Mouse (Mus musculus) embryonic facial prominence, embryonic 12.5 days (tissue): ENCODE results near the gene Ang2. TPM values are rescaled to one million over a fixed set of nuclear protein-coding genes. Genes with fewer than 3 reads are reported as not detected.
"Not testable (repeated sequence)": the region's sequence is repeated elsewhere in the genome, so short reads cannot be mapped to it uniquely, and the experiment has no call there.

Source experiments
- ATAC-seq: fragments of 200-750 bp; cut with Nextera tagmentation; 2 replicates; pipeline ENCODE4 v1.8.0; 2017; ENCODE audit not compliant: insufficient number of reproducible peaks, insufficient read depth, low FRiP score, low TSS enrichment
- H3K27ac ChIP-seq: fragments of 300-500 bp; sonication (generic); 2 replicates; pipeline ENCODE4 v1.5.1; 2016; ENCODE audit warnings: mild to moderate bottlenecking
- H3K27me3 ChIP-seq: fragments of 300-500 bp; sonication (generic); 2 replicates; pipeline ENCODE4 v1.6.1; 2016; ENCODE audit warnings: mild to moderate bottlenecking, moderate library complexity
- H3K36me3 ChIP-seq: fragments of 300-500 bp; sonication (generic); 2 replicates; pipeline ENCODE4 v1.6.1; 2016; ENCODE audit warnings: mild to moderate bottlenecking
- H3K4me1 ChIP-seq: fragments of 300-500 bp; sonication (generic); 2 replicates; pipeline ENCODE4 v1.6.1; 2016
- H3K4me2 ChIP-seq: fragments of 300-500 bp; sonication (generic); replicated peaks from 2 replicates; pipeline ENCODE4 v1.6.1; 2016; ENCODE audit warnings: mild to moderate bottlenecking, moderate library complexity
- H3K4me3 ChIP-seq: fragments of 300-500 bp; sonication (generic); 2 replicates; pipeline ENCODE4 v1.5.1; 2016; ENCODE audit warnings: mild to moderate bottlenecking
- H3K9ac ChIP-seq: fragments of 300-500 bp; sonication (generic); 2 replicates; pipeline ENCODE4 v1.6.1; 2016; ENCODE audit warnings: mild to moderate bottlenecking, moderate library complexity
- H3K9me3 ChIP-seq: fragments of 300-500 bp; sonication (generic); 2 replicates; pipeline ENCODE4 v1.6.1; 2016; ENCODE audit warnings: mild to moderate bottlenecking, moderate library complexity
- WGBS: fragments of 180-500 bp; shearing (Covaris S2); methylation state at CpG from one replicate; pipeline ENCODE4 v1.1.7; 2016; 5-methylcytosine and 5-hydroxymethylcytosine counted together
- polyA plus RNA-seq: library from polyadenylated mRNA; unstranded; fragments of >200 nt; fragmentation: Nextera tagmentation; extraction: Ambion mirVana; gene quantifications from 2 replicates; pipeline ENCODE4 v1.2.1, GENCODE M21; 2016

Ang2 gene
- polyA plus RNA-seq, 1 experiment from 2014 or later: not detected

GRCm38 (mm10) chr14:51172947-51173346, 26.0 kb downstream of the Ang2 start:
- not testable (repeated sequence) for H3K9me3 ChIP-seq, H3K4me1 ChIP-seq, H3K4me3 ChIP-seq, H3K9ac ChIP-seq, H3K27ac ChIP-seq, H3K36me3 ChIP-seq, ATAC-seq, H3K27me3 ChIP-seq, H3K4me2 ChIP-seq
- 52% methylated on average over 4 of the region's 4 CpGs for WGBS

- H3K4me2 ChIP-seq, H3K4me3 ChIP-seq, H3K27ac ChIP-seq, ATAC-seq, H3K4me1 ChIP-seq, H3K36me3 ChIP-seq, H3K27me3 ChIP-seq, H3K9ac ChIP-seq, H3K9me3 ChIP-seq: not testable (repeated sequence)
- WGBS: 35% methylated on average over 9 of the region's 9 CpGs
Observed at GRCm38 (mm10) chr14:51172095-51172865, 26.7 kb downstream of the Ang2 start.

DNA sequence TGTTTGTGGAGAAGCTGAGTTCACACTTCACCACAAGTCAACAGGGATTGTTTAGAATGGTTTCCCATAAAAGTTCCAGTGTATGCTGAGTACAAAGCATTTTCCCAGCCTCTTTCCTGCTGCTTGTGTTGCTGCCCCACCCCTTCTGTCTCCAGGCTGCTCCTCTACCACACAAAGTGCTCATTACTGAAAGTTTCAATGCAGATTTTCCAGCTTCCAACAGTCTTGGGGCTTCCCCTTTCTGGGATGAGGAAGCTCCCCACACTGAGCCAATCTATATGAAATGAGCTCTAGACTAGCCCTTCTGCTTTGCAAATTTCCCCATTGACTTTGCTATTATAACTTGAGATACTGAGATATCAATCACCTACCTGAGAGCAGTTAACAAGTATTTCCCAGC, 32.9 kb downstream of the Ang2 start:
- Histone ChIP-seq H3K9ac (no peak overlapping the region), H3K4me3 (no peak overlapping the region), H3K27me3 (no peaks in the 10 kb centered on the region), H3K27ac (no peak overlapping the region), H3K4me1 (no peaks in the 10 kb centered on the region), H3K4me2 (no peak overlapping the region), H3K9me3 (no peaks in the 10 kb centered on the region; the same call in 1 of the 2 replicates), H3K36me3 (no peaks in the 10 kb centered on the region)
- no peak for ATAC-seq

DNA sequence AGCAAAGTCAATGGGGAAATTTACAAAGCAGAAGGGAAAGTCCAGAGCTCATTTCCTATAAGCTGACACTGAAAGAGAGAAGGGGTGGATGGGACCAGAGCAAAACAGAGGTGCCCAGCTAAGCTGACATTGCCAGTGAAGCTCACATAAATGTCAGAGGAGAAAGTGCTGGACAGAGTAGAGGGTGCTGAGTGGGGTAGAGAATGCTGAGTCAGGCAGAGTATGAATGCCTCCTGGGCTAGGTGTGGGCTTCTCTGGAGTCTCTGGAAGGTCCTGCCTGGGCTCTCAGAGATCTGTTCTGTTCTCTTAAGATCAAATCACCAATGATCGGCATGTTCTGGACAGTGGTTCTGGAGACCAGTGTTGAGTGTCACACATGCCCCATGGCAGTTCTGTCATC, 33.5 kb downstream of the Ang2 start:
- Histone ChIP-seq H3K36me3 (no peaks in the 10 kb centered on the region), H3K27ac (no peak overlapping the region), H3K4me1 (no peaks in the 10 kb centered on the region), H3K9ac (no peak overlapping the region), H3K4me2 (no peak overlapping the region), H3K4me3 (no peak overlapping the region), H3K9me3 (no peaks in the 10 kb centered on the region; the same call in 1 of the 2 replicates), H3K27me3 (no peaks in the 10 kb centered on the region)
- ATAC-seq: no peak
- WGBS: 90% methylated on average over 1 of the region's 1 CpGs

- not testable (repeated sequence) for H3K9ac ChIP-seq, H3K9me3 ChIP-seq, H3K4me2 ChIP-seq, H3K27me3 ChIP-seq, H3K4me1 ChIP-seq, ATAC-seq, H3K36me3 ChIP-seq, H3K4me3 ChIP-seq, H3K27ac ChIP-seq
- WGBS: 90% methylated on average over 6 of the region's 6 CpGs
Observed at GRCm38 (mm10) chr14:51163323-51163722, 35.6 kb downstream of the Ang2 start.

- H3K9me3 ChIP-seq, H3K27ac ChIP-seq, H3K4me1 ChIP-seq, H3K27me3 ChIP-seq, ATAC-seq, H3K4me2 ChIP-seq, H3K4me3 ChIP-seq, H3K9ac ChIP-seq, H3K36me3 ChIP-seq: not testable (repeated sequence)
- WGBS: 89% methylated on average over 3 of the region's 3 CpGs
Observed at GRCm38 (mm10) chr14:51161976-51162375, 37.0 kb downstream of the Ang2 start, which contains the start of gene Rnase2b. Gene Rnase2b, plus strand, starts transcription at chr14:51162260.

GRCm38 (mm10) chr14:51157072-51157471, 41.9 kb downstream of the Ang2 start:
- Histone ChIP-seq H3K27ac (no peak overlapping the region), H3K4me3 (no peak overlapping the region), H3K9ac (no peak overlapping the region), H3K27me3 (no peaks in the 10 kb centered on the region), H3K36me3 (no peaks in the 10 kb centered on the region), H3K4me1 (no peaks in the 10 kb centered on the region), H3K9me3 (no peaks in the 10 kb centered on the region), H3K4me2 (no peak overlapping the region)
- no peak for ATAC-seq
- 95% methylated on average over 1 of the region's 1 CpGs for WGBS

GRCm38 (mm10) chr14:51156736-51157068, 42.2 kb downstream of the Ang2 start:
- no peaks in the 10 kb centered on the region for H3K36me3 ChIP-seq
- H3K9ac ChIP-seq: no peak overlapping the region
- H3K4me2 ChIP-seq: no peak overlapping the region
- 89% methylated on average over 4 of the region's 4 CpGs for WGBS
- no peaks in the 10 kb centered on the region for H3K27me3 ChIP-seq
- H3K27ac ChIP-seq: no peak overlapping the region
- no peak for ATAC-seq
- H3K4me3 ChIP-seq: no peak overlapping the region
- H3K4me1 ChIP-seq: no peaks in the 10 kb centered on the region
- no peaks in the 10 kb centered on the region for H3K9me3 ChIP-seq

DNA sequence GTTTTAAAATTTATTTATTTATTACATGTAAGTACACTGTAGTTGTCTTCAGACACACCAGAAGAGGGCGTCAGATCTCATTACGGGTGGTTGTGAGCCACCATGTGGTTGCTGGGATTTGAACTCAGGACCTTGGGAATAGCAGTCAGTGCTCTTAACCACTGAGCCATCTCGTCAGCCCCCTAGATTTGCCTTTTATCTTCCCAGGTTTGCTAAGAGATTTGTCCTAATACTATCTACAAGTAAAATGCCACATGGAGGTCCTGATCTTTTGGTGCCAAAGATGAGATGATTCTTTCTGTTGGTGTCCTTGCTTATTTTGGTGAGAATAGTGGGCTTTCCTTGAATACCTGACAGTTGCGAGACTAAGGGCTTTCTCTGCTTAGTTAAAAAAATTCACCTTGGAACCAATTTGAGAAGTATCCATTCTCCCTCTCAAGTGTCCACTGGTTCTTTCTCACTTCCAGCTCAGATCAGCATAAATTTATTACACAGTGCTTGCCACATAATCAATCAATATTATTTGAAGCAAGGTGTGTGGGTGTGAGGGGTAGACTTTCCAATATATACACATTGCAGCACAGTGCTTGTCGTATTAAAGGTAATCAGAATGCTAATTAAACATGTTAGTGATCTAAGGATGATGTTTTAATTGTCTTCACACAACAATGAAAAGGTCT, 42.8 kb downstream of the Ang2 start:
- H3K27ac ChIP-seq: no peak overlapping the region
- no peak overlapping the region for H3K4me3 ChIP-seq
- H3K9ac ChIP-seq: no peak overlapping the region
- WGBS: 85% methylated on average over 5 of the region's 5 CpGs
- H3K36me3 ChIP-seq: no peaks in the 10 kb centered on the region
- no peak overlapping the region for H3K4me2 ChIP-seq
- ATAC-seq: no peak
- no peaks in the 10 kb centered on the region for H3K4me1 ChIP-seq
- H3K9me3 ChIP-seq: no peaks in the 10 kb centered on the region
- no peaks in the 10 kb centered on the region for H3K27me3 ChIP-seq

DNA sequence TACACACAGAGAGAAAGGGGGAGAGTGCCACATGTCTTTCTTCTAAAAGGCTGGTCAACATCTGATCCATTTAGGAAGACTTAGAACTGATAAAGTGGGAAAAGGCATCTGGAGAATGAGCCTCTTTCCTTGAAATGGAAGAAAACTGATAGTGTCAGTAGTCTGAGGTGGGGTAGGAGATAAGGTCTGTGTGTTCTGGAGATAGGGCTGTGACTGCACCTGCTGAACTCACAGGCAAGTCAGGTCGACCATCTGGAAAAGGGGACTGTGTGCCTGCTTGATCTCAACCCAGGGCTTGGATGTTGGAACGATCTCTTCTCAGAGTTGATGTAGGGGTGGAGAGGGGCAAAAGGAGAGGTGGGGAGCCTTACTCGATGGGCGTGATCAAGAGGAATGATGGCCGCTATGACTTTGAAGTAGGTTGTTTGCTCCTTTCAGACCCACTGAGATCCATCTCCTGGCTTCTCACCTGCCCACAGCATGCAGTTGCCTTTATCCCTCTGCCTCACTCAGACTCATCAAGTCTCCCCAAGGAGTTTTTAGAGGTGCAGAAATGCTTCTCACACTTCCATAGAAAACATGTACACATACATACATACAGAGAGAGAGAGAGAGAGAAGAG, 46.6 kb downstream of the Ang2 start:
- Histone ChIP-seq H3K9ac (no peak overlapping the region), H3K4me1 (no peaks in the 10 kb centered on the region), H3K4me2 (no peak overlapping the region), H3K4me3 (no peak overlapping the region), H3K36me3 (no peaks in the 10 kb centered on the region), H3K27me3 (no peaks in the 10 kb centered on the region), H3K9me3 (no peaks in the 10 kb centered on the region), H3K27ac (no peak overlapping the region)
- 81% methylated on average over 5 of the region's 5 CpGs for WGBS
- no peak for ATAC-seq

DNA sequence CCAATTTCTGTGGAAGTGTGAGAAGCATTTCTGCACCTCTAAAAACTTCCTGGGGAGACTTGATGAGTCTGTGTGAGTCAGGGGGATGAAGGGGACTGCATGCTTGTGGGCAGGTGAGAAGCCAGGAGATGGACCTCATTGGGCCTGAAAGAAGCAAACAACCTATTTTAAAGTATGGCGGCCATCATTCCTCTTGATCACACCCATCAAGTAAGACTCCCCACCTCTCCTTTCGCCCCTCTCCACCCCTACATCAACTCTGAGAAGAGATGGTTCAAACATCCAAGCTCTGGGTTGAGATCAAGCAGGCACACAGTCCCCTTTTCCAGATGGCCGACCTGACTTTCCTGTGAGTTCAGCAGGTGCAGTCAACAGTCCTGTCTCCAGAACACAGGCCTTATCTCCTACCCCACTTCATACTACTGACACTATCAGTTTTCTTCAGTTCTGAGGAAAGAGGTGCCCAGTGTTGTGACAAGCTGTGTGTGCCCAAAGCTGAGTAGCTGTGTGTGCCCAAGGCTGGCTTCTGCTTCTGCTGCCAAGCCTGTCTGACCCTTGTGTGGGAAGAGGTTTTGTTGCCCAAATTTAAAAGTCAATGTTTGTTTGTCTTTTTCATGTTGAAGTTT, 48.6 kb downstream of the Ang2 start:
- H3K9me3 ChIP-seq: no peaks in the 10 kb centered on the region
- H3K4me1 ChIP-seq: no peaks in the 10 kb centered on the region
- no peak for ATAC-seq
- no peak overlapping the region for H3K27ac ChIP-seq
- H3K27me3 ChIP-seq: no peaks in the 10 kb centered on the region
- no peaks in the 10 kb centered on the region for H3K36me3 ChIP-seq
- WGBS: 86% methylated on average over 3 of the region's 3 CpGs
- no peak overlapping the region for H3K9ac ChIP-seq
- H3K4me2 ChIP-seq: no peak overlapping the region
- H3K4me3 ChIP-seq: no peak overlapping the region

DNA sequence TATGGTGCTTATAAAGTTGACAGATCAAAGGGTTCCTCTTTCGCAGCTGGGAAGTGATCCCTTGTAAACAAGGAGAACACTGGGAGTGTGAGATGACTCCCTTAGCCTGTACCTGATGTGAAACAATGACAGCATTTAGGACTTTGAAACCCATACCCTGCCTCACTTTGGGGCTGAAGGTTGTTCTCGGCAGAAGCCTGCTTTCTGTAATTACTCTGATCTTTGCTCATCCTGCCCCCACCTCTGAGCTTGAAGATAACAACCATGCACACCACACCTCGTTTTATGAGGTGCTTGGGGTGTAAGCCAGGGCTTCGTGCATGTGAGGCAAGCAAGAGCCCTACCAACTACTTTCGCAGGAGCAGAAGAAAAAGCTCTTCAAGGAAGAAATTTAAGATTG, 49.8 kb downstream of the Ang2 start:
- Histone ChIP-seq H3K27ac (no peak overlapping the region), H3K9ac (no peak overlapping the region), H3K4me3 (no peak overlapping the region), H3K9me3 (no peaks in the 10 kb centered on the region), H3K4me2 (no peak overlapping the region), H3K36me3 (no peaks in the 10 kb centered on the region), H3K27me3 (no peaks in the 10 kb centered on the region), H3K4me1 (no peaks in the 10 kb centered on the region)
- ATAC-seq: no peak
- WGBS: 50% methylated on average over 5 of the region's 5 CpGs
